Mouse (Mus musculus): ENCODE measurements around the gene Zfp398. TPM values are rescaled to one million over a fixed set of nuclear protein-coding genes. Genes with fewer than 3 reads are reported as not detected.

The Zfp398 gene
- polyA plus RNA-seq, 1 experiment from 2014 or later, result 23.1 TPM

GRCm38 (mm10) chr6:47919646-47920446 lies 84.4 kb downstream of the Zfp398 start:
- 30% methylated on average over 11 of the region's 11 CpGs for WGBS
- ATAC-seq (ENCODE audit: low read depth), result peak; percentile 26
- no peaks in the 10 kb centered on the region for H3K27me3 ChIP-seq (ENCODE audit: control insufficient read depth, insufficient read depth, low read length)

GRCm38 (mm10) chr6:47920447-47921340 lies 85.2 kb downstream of the Zfp398 start, which contains the start of gene Zfp212:
Gene Zfp212, plus strand, starts transcription at chr6:47920476.
- peak within 1 kb of the TSS; percentile 91 for H3K27ac ChIP-seq (ENCODE audit: low read depth, low read length)
- H3K9ac ChIP-seq (replicated peaks; ENCODE audit: low read depth, low read length), result peak within 1 kb of the TSS; percentile 75
- no peaks in the 10 kb centered on the region for H3K36me3 ChIP-seq (ENCODE audit: control insufficient read depth, insufficient read depth, low read length)
- peaks cover 10% of the 10 kb centered on the region for H3K4me1 ChIP-seq (ENCODE audit: control insufficient read depth, insufficient read depth, low read length)
- H3K9me3 ChIP-seq (ENCODE audit: control insufficient read depth, low read length), result no peaks in the 10 kb centered on the region
- no peaks in the 10 kb centered on the region for H3K27me3 ChIP-seq (ENCODE audit: control insufficient read depth, insufficient read depth, low read length)
- ATAC-seq (ENCODE audit: low read depth), result peak; percentile 96
- peak within 1 kb of the TSS; percentile 87 for H3K4me3 ChIP-seq (ENCODE audit: low read depth, low read length)
- WGBS, result under 1% methylated on average over 67 of the region's 67 CpGs
- peak within 1 kb of the TSS; percentile 91 for H3K4me2 ChIP-seq (ENCODE audit: low read depth, low read length)

More at GRCm38 (mm10) chr6:47919646-47920446, 84.4 kb downstream of the Zfp398 start:
- H3K4me3 ChIP-seq (ENCODE audit: low read depth, low read length), result peak overlapping the region; percentile 87
- H3K36me3 ChIP-seq (ENCODE audit: control insufficient read depth, insufficient read depth, low read length), result no peaks in the 10 kb centered on the region
- H3K4me2 ChIP-seq (ENCODE audit: low read depth, low read length), result peak overlapping the region; percentile 91
- H3K27ac ChIP-seq (ENCODE audit: low read depth, low read length), result peak overlapping the region; percentile 91; the same call in 1 of the 2 replicates
- no peaks in the 10 kb centered on the region for H3K9me3 ChIP-seq (ENCODE audit: control insufficient read depth, low read length)
- H3K4me1 ChIP-seq (ENCODE audit: control insufficient read depth, insufficient read depth, low read length), result peaks cover 10% of the 10 kb centered on the region
- peak overlapping the region; percentile 75; the same call in 1 of the 2 replicates for H3K9ac ChIP-seq (replicated peaks; ENCODE audit: low read depth, low read length)

MicroRNA genes within 50 kb of the gene (microRNA counts, 519-probe panel; counts per million panel counts)
- microRNA mmu-miR-704, result not detected

Small RNA genes within 50 kb of the gene (microRNA-seq; reads per million reads assigned to microRNA genes)
- gene Mir704, result not detected

Other genes starting within 250 kb of the Zfp398 start
- 56.8 and 64.2 TPM in 2 replicates for gene Ezh2, start 240.3 kb upstream of the Zfp398 start, polyA plus RNA-seq (2014; fragmentation: Nextera tagmentation; extraction: Ambion mirVana)
- 138 and 165 TPM in 2 replicates for gene Pdia4, start 22.2 kb upstream of the Zfp398 start, polyA plus RNA-seq (2014; fragmentation: Nextera tagmentation; extraction: Ambion mirVana)
- 17.7 and 18.4 TPM in 2 replicates for gene Zfp786, start 4.8 kb upstream of the Zfp398 start, polyA plus RNA-seq (2014; fragmentation: Nextera tagmentation; extraction: Ambion mirVana)
- gene Zfp282, start 41.5 kb downstream of the Zfp398 start, polyA plus RNA-seq (2014; fragmentation: Nextera tagmentation; extraction: Ambion mirVana), result 15.9 and 18.3 TPM in 2 replicates
- 11.7 and 14.8 TPM in 2 replicates for gene Zfp212, start 84.8 kb downstream of the Zfp398 start, polyA plus RNA-seq (2014; fragmentation: Nextera tagmentation; extraction: Ambion mirVana)
- 22.2 and 24.0 TPM in 2 replicates for gene Zfp956, start 117.7 kb downstream of the Zfp398 start, polyA plus RNA-seq (2014; fragmentation: Nextera tagmentation; extraction: Ambion mirVana)
- 12.1 and 12.4 TPM in 2 replicates for gene Zfp777, start 213.2 kb downstream of the Zfp398 start, polyA plus RNA-seq (2014; fragmentation: Nextera tagmentation; extraction: Ambion mirVana)